Mouse (Mus musculus): ENCODE measurements around the gene Sik1. TPM values are rescaled to one million over a fixed set of nuclear protein-coding genes. Genes with fewer than 3 reads are reported as not detected.

Gene Sik1
- polyA plus RNA-seq (2016; fragmentation: Nextera tagmentation; extraction: Ambion mirVana) = 5.9 and 7.0 TPM in 2 replicates

DNA sequence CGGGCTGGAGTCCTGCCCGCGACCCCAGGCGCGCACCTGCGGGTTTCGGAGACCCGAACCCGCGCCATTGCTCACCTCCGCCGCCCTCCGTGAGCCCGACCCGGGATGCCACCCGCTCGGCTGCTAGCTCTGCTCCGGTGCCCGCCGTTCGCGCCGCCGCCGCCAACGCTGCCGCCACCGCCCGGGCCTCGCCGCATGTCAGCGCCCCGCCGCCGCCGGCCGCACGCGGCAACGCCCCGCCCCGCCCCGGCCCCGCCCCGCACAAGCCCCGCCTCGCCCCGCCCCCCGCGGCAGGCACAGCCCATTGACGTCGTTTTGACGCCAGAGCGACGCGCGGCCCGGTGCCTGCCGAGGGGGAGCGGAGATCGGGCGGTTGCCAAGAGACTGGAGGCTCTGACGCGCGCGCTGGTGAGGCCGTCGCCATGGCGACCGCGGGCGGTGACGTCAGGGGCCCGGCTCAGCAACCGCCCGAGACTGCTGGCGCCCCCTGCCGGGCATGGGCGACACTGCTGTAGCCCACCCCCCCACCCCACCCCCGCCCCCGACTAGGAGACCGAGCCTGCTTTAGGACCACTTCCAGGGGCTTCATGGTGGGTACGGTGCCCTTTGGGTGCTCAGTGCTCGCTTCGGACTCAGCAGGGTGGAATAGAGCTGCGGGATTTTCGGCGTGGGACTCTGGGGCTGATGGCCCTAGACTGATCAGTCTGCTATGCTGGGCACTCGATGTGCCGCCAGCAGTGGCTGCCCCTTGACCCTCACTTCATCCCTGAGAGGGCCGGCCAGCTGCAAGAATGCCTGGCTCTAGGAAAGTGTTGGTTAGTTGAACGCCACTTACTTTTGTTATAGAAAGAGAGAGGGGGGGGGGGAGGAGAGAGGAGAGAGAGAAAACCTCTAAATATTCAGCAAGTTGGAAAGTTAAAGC lies at the start of gene Sik1:
Sik1 (minus strand) TSS at position 208 of the 922 bp plus-strand sequence.
- no peaks in the 10 kb centered on the region for H3K9me3 ChIP-seq (replicated peaks)
- ATAC-seq = peak; percentile 91
- H3K4me3 ChIP-seq = peak within 1 kb of the TSS; percentile 78
- peak within 1 kb of the TSS; percentile 99 for H3K4me2 ChIP-seq
- peak within 1 kb of the TSS; percentile 89 for H3K9ac ChIP-seq
- peaks cover 10% of the 10 kb centered on the region for H3K36me3 ChIP-seq
- WGBS (ENCODE audit: insufficient replicate concordance) = 2% methylated on average over 89 of the region's 92 CpGs
- H3K27ac ChIP-seq = peak within 1 kb of the TSS; percentile 72
- peaks cover 8% of the 10 kb centered on the region; the same call in 1 of the 2 replicates for H3K27me3 ChIP-seq (replicated peaks)
- peaks cover 53% of the 10 kb centered on the region for H3K4me1 ChIP-seq

DNA sequence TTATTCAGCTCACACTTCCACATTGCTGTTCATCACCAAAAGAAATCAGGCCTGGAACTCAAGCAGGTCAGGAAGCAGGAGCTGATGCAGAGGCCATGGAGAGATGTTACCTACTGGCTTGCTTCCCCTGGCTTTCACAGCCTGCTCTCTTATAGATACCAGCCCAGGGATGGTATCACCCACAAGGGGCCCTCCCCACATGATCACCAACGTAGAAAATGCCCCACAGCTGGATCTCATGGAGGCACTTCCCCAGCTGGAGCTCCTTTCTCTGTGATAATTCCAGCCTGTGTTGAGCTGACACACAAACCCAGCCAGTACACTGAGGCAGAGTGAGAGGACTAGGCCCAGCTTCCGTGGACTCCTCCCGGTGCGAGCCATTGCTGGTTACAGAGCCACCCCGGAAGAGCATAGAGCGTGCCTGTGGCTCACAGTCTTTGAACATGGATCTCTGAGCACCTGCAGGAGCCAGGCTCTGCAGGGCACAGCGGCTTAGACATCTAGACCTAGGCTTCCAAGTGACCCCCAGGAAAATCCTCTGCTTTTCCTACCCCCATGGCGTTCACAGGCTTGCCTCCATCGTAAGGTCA lies 49.7 kb upstream of the Sik1 start:
- Histone ChIP-seq H3K36me3 (no peaks in the 10 kb centered on the region), H3K4me1 (peaks cover 38% of the 10 kb centered on the region), H3K27me3 (replicated peaks) (no peaks in the 10 kb centered on the region), H3K4me2 (peak overlapping the region; percentile 9), H3K9ac (no peak overlapping the region), H3K9me3 (replicated peaks) (no peaks in the 10 kb centered on the region), H3K4me3 (no peak overlapping the region), H3K27ac (peak overlapping the region; percentile 43; the same call in 1 of the 2 replicates)
- no peak for ATAC-seq
- 51% methylated on average over 9 of the region's 9 CpGs for WGBS (ENCODE audit: insufficient replicate concordance)

DNA sequence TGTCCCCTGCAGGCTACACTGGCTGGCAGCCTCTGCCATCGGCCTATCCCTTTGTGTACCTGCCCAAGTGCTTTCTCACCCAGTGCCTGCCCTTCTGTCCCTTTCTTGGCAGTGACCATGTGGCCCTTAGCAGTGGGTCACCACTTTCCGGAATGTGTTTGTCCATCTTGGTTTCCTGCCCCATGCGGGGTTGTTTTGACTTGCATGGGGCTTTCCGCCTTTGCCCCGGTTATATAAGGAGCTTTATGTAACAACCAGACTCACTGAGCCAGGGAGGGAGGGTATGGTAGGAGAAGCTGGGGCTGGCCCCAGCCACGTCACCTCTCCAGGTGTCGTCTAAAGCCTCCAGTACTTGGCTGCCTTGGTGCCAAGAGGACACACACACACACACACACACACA lies 48.4 kb upstream of the Sik1 start:
- ATAC-seq = no peak
- H3K4me2 ChIP-seq = no peak overlapping the region
- no peak overlapping the region for H3K9ac ChIP-seq
- no peaks in the 10 kb centered on the region for H3K36me3 ChIP-seq
- no peak overlapping the region for H3K27ac ChIP-seq
- H3K9me3 ChIP-seq (replicated peaks) = no peaks in the 10 kb centered on the region
- no peaks in the 10 kb centered on the region for H3K27me3 ChIP-seq (replicated peaks)
- H3K4me1 ChIP-seq = peaks cover 44% of the 10 kb centered on the region
- WGBS (ENCODE audit: insufficient replicate concordance) = 83% methylated on average over 7 of the region's 7 CpGs
- no peak overlapping the region for H3K4me3 ChIP-seq

DNA sequence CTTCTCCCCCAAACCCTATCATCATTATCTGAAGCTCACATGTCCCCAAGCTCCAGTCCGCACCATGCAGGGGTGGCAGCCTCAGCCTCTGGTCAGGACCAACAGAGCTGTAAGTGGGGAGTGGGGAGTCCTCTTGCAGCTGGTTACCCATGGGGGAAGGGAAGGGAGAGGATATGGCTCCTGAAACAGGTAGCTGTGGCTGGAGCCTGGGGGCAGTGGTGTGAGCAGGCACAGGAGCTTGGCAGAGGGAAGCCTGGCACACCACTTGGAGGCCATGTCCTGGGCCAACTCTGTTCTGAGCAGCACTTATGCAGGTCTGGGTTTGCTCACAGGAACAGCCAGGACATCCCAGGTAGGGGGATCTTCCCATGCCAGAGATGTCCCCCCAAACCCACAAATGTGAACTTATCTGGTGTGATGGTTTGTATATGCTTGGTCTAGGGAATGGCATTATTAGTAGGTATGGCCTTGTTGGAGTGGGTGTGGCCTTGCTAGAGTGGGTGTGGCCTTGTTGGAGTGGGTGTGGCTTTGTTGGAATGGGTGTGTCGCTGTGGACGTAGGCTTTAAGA lies 47.1 kb upstream of the Sik1 start:
- ATAC-seq = no peak; the same call in 1 of the 2 replicates
- no peak overlapping the region for H3K4me2 ChIP-seq
- no peak overlapping the region for H3K9ac ChIP-seq
- H3K27ac ChIP-seq = peak overlapping the region; percentile 26; the same call in 1 of the 2 replicates
- H3K4me3 ChIP-seq = no peak overlapping the region
- WGBS (ENCODE audit: insufficient replicate concordance) = 57% methylated on average over 3 of the region's 3 CpGs
- no peaks in the 10 kb centered on the region for H3K36me3 ChIP-seq
- peaks cover 52% of the 10 kb centered on the region for H3K4me1 ChIP-seq
- no peaks in the 10 kb centered on the region for H3K27me3 ChIP-seq (replicated peaks)
- H3K9me3 ChIP-seq (replicated peaks) = no peaks in the 10 kb centered on the region

DNA sequence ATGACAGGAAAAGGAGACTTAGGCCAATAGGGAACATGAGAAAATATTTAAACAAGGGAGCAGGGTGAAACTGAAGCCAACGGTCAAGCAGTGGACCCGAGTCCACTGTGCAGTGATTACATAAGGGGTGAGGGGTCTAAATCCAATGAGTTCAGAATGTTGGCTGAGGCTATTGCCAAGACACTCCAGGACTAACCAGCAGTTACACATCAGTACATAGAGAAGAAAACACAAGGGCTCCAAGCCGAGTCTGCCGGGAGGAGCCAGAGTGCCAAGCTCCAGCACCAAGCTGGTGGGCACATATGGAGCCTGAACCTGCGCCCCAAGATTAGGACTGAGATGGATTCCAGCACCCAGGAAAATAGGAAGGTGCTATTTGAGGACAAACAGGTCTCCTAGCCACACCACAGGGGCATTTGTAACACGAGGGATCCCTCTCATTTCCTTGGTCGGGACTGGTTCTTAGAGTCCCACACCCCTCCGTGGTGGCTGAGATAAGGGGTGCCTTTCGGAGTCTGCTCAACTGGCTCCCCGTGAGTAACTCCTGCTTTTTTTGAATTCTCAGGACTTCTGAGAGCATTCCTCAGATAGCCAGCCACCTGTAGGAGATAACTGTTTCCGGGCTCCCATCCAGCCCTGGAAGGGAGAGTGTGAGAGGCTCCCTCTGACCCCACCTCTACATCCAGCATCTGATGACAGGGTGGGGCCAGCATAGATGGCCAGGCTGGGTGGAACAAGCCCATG lies 46.0 kb upstream of the Sik1 start:
- Histone ChIP-seq H3K27ac (peak overlapping the region; percentile 61), H3K27me3 (replicated peaks) (no peaks in the 10 kb centered on the region), H3K4me3 (no peak overlapping the region), H3K9ac (no peak overlapping the region), H3K4me2 (peak overlapping the region; percentile 30; the same call in 1 of the 2 replicates), H3K4me1 (peaks cover 59% of the 10 kb centered on the region), H3K9me3 (replicated peaks) (no peaks in the 10 kb centered on the region), H3K36me3 (no peaks in the 10 kb centered on the region)
- 36% methylated on average over 11 of the region's 11 CpGs for WGBS (ENCODE audit: insufficient replicate concordance)
- no peak for ATAC-seq

DNA sequence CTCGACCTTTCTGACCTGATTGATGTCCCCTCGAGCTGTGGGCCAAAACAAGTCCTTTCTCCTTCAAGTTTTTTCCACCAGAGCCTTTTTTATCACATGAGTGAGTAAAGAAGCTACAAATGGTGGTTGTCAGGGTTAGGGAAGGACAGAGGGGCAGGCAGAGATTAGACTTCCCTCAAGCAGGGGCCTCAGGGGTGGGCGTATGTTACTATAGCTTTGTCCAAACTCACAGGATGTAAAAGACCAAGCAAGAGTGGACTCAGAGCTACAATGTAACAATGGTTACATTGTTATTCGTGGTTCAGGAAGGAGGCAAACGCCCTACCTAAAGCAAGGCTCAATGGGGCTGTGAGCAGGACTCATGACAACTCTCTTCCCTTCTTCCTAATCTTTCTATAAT lies 43.3 kb upstream of the Sik1 start:
- no peak for ATAC-seq
- Histone ChIP-seq H3K27ac (no peak overlapping the region), H3K9ac (no peak overlapping the region), H3K27me3 (replicated peaks) (no peaks in the 10 kb centered on the region), H3K4me2 (no peak overlapping the region), H3K4me1 (peaks cover 49% of the 10 kb centered on the region), H3K9me3 (replicated peaks) (no peaks in the 10 kb centered on the region), H3K4me3 (no peak overlapping the region), H3K36me3 (no peaks in the 10 kb centered on the region)
- 22% methylated on average over 5 of the region's 5 CpGs for WGBS (ENCODE audit: insufficient replicate concordance)

DNA sequence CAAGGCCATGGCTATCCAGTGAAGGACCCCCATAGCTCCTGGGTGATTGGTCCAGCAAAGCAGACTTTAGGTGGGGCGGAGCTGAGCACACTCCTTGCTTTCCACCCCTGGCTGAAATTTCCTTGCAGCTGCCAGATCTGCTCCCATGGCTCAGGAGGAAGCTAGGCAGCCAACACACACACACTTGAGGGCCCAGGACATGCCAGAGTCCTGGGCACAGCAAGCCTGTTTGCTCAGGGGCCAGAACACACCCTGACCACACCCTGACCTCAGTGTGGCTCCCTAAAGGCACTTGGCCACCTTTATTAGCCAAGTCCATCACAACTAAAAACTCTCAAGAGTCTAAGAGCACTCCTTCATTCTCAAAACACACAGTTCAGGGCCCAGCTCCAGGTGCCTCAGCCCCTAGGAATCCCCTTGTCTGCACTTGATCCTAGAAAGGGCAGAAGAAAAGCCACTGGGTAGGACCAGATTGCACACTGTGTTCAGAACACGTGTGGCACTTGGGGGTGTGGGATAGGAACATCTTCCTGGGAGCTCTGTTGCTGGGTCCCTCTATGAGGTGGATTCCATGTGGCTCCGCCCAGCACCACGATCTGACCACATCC lies 41.7 kb upstream of the Sik1 start:
- Histone ChIP-seq H3K4me3 (no peak overlapping the region), H3K27ac (no peak overlapping the region), H3K4me1 (peaks cover 49% of the 10 kb centered on the region), H3K9me3 (replicated peaks) (no peaks in the 10 kb centered on the region), H3K27me3 (replicated peaks) (no peaks in the 10 kb centered on the region), H3K9ac (no peak overlapping the region), H3K36me3 (no peaks in the 10 kb centered on the region), H3K4me2 (no peak overlapping the region)
- ATAC-seq = no peak
- 65% methylated on average over 4 of the region's 4 CpGs for WGBS (ENCODE audit: insufficient replicate concordance)

DNA sequence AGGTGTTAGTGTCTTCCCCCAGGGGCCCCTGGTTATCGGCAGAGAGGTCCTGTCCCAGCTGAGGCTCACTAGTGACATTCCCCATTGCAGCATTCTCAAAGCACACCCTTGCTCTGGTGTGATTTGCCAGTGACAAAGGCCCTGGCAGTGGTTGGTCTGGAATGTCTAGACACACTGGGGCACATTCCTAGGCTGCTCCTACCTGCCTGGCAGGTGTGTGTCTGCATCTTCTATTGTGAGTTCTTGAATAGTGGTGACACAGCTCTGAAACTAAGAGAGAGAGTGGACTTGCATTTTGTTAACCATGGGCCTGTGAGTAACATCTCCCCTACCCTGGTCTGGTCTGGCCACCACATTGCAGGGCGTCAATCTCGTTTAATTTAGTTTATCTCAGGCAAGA lies 41.1 kb upstream of the Sik1 start:
- H3K9me3 ChIP-seq (replicated peaks) = no peaks in the 10 kb centered on the region
- H3K4me3 ChIP-seq = no peak overlapping the region
- H3K36me3 ChIP-seq = no peaks in the 10 kb centered on the region
- no peak for ATAC-seq
- no peak overlapping the region for H3K9ac ChIP-seq
- no peak overlapping the region for H3K27ac ChIP-seq
- WGBS (ENCODE audit: insufficient replicate concordance) = 53% methylated on average over 3 of the region's 3 CpGs
- peaks cover 48% of the 10 kb centered on the region for H3K4me1 ChIP-seq
- H3K27me3 ChIP-seq (replicated peaks) = no peaks in the 10 kb centered on the region
- no peak overlapping the region for H3K4me2 ChIP-seq

DNA sequence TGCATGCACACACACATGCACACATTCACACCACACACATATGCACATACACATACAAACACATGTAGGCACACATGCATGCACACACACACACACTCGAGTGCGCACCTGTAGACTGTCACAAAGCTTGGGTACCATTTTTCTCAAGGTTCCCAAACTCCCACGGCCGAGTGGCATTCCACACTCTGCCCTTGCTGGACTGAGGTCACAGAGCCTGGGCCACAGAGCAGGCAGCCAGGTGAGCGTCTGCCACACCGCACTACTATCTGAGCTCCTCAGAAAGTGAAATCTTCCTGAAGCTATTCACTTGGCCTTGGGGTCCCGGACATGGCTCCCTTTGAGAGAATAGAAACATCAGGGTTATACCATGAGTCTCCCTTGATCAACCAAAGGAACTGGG lies 40.7 kb upstream of the Sik1 start:
- peaks cover 48% of the 10 kb centered on the region for H3K4me1 ChIP-seq
- no peak overlapping the region for H3K9ac ChIP-seq
- 85% methylated on average over 7 of the region's 7 CpGs for WGBS (ENCODE audit: insufficient replicate concordance)
- H3K4me3 ChIP-seq = no peak overlapping the region
- no peaks in the 10 kb centered on the region for H3K9me3 ChIP-seq (replicated peaks)
- H3K27ac ChIP-seq = no peak overlapping the region
- H3K27me3 ChIP-seq (replicated peaks) = no peaks in the 10 kb centered on the region
- no peaks in the 10 kb centered on the region for H3K36me3 ChIP-seq
- H3K4me2 ChIP-seq = no peak overlapping the region
- ATAC-seq = no peak

DNA sequence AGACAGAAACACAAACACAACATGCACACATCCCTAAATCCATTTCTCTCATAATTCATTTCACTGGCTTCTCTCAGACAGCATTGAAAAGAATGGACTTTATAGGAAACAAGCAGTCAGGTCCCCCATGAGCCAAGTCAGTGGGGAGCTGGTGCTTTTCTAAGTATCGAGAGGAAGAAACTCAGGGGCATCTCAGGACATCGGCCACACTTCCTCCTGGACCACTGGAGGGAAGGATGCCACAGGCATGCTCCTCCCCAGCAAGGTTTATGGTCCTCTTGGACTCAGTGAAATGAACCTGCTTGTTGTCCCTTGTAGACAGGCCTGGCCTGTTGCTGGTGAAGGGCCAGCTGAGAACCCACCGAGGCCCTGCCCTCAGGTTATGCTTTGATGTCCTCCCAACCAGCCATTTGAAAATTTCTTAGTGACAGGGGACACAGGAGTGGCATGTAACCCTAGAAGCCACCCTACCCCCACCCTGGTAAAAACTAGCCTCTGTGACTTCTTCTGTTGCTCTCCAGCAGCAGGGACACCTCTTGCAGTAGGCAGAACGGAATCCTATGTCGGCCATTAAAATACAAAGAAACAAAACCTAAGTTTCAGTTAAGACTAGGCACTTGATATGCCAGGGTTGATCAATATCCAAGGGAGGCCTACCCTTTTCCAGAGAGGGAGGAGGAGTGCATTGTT lies 37.9 kb upstream of the Sik1 start:
- no peak overlapping the region for H3K27ac ChIP-seq
- no peaks in the 10 kb centered on the region for H3K36me3 ChIP-seq
- no peaks in the 10 kb centered on the region for H3K9me3 ChIP-seq (replicated peaks)
- H3K9ac ChIP-seq = no peak overlapping the region
- no peak overlapping the region for H3K4me3 ChIP-seq
- 72% methylated on average over 5 of the region's 5 CpGs for WGBS (ENCODE audit: insufficient replicate concordance)
- H3K27me3 ChIP-seq (replicated peaks) = no peaks in the 10 kb centered on the region
- H3K4me1 ChIP-seq = peaks cover 50% of the 10 kb centered on the region
- no peak for ATAC-seq
- H3K4me2 ChIP-seq = no peak overlapping the region

DNA sequence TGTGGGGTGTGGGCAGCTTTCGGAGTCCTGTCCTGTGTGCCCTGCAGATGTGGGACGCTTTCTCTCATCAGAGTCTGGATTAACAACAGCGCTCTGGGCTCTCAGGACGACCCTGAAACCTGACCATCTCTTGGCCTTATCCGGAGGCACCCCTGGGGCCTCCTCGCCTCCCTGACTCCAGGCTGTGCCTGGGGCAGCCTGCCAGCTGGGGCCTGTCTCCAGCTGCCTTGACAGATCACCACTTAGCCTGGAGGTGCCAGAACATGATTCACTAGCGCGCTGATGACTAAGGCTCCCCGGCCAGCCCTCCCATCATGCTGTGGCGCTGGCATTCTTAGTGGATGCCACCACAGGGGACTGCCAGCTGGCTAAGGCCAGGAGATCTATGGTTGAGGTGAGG lies 37.1 kb upstream of the Sik1 start:
- 44% methylated on average over 10 of the region's 10 CpGs for WGBS (ENCODE audit: insufficient replicate concordance)
- no peaks in the 10 kb centered on the region for H3K36me3 ChIP-seq
- H3K27ac ChIP-seq = peak overlapping the region; percentile 36; the same call in 1 of the 2 replicates
- no peaks in the 10 kb centered on the region for H3K27me3 ChIP-seq (replicated peaks)
- H3K9ac ChIP-seq = no peak overlapping the region
- 0 out of 2 replicates have a peak, but pooled peaks have one; percentile 43 for ATAC-seq
- no peak overlapping the region for H3K4me2 ChIP-seq
- no peaks in the 10 kb centered on the region for H3K9me3 ChIP-seq (replicated peaks)
- peaks cover 48% of the 10 kb centered on the region for H3K4me1 ChIP-seq
- no peak overlapping the region for H3K4me3 ChIP-seq
